Mouse (Mus musculus): ENCODE data around the gene Dok3. TPM values are rescaled to one million over a fixed set of nuclear protein-coding genes. Genes with fewer than 3 reads are reported as not detected.

Gene Dok3
- not detected for polyA plus RNA-seq (2014; fragmentation: Illumina TruSeq; extraction: RNeasy Lipid Tissue Mini Kit (QIAGEN cat#74804); ENCODE audit: low read depth, low replicate concordance)

GRCm38 (mm10) chr13:55529198-55529915 is at the start of gene Dok3:
Gene Dok3 (minus strand): TSS chr13:55529296.

GRCm38 (mm10) chr13:55573432-55573831 is 44.3 kb upstream of the Dok3 start, which contains the start of gene Tmed9:
Gene Tmed9 (plus strand): TSS chr13:55573732.

GRCm38 (mm10) chr13:55571027-55571751 is 42.1 kb upstream of the Dok3 start, which contains the start of gene Fam193b:
Gene Fam193b (minus strand): TSS chr13:55571120.

GRCm38 (mm10) chr13:55536194-55537175 is 7.4 kb upstream of the Dok3 start, which contains the start of gene Ddx41:
Gene Ddx41 (minus strand): TSS chr13:55536658.

GRCm38 (mm10) chr13:55513111-55513748 is 15.9 kb downstream of the Dok3 start, which contains the start of gene Pdlim7:
Gene Pdlim7 (minus strand): TSS chr13:55513676.

GRCm38 (mm10) chr13:55487578-55488498 is 41.3 kb downstream of the Dok3 start, which contains the start of gene Dbn1:
Gene Dbn1 (minus strand): TSS chr13:55488111.

Other genes starting within 250 kb of the Dok3 start
- 7.9 TPM for gene Prelid1, start 208.8 kb downstream of the Dok3 start, polyA plus RNA-seq (2014; fragmentation: Illumina TruSeq; extraction: RNeasy Lipid Tissue Mini Kit (QIAGEN cat#74804); ENCODE audit: low read depth, low replicate concordance)
- gene Rab24, start 207.3 kb downstream of the Dok3 start, polyA plus RNA-seq (2014; fragmentation: Illumina TruSeq; extraction: RNeasy Lipid Tissue Mini Kit (QIAGEN cat#74804); ENCODE audit: low read depth, low replicate concordance) = 10.7 TPM
- gene Mxd3, start 199.5 kb downstream of the Dok3 start, polyA plus RNA-seq (2014; fragmentation: Illumina TruSeq; extraction: RNeasy Lipid Tissue Mini Kit (QIAGEN cat#74804); ENCODE audit: low read depth, low replicate concordance) = not detected
- 45.9 TPM for gene Lman2, start 166.5 kb downstream of the Dok3 start, polyA plus RNA-seq (2014; fragmentation: Illumina TruSeq; extraction: RNeasy Lipid Tissue Mini Kit (QIAGEN cat#74804); ENCODE audit: low read depth, low replicate concordance)
- gene Rgs14, start 159.6 kb downstream of the Dok3 start, polyA plus RNA-seq (2014; fragmentation: Illumina TruSeq; extraction: RNeasy Lipid Tissue Mini Kit (QIAGEN cat#74804); ENCODE audit: low read depth, low replicate concordance) = not detected
- gene Slc34a1, start 131.1 kb downstream of the Dok3 start, polyA plus RNA-seq (2014; fragmentation: Illumina TruSeq; extraction: RNeasy Lipid Tissue Mini Kit (QIAGEN cat#74804); ENCODE audit: low read depth, low replicate concordance) = not detected
- gene Pfn3, start 114.1 kb downstream of the Dok3 start, polyA plus RNA-seq (2014; fragmentation: Illumina TruSeq; extraction: RNeasy Lipid Tissue Mini Kit (QIAGEN cat#74804); ENCODE audit: low read depth, low replicate concordance) = not detected
- not detected for gene F12, start 102.5 kb downstream of the Dok3 start, polyA plus RNA-seq (2014; fragmentation: Illumina TruSeq; extraction: RNeasy Lipid Tissue Mini Kit (QIAGEN cat#74804); ENCODE audit: low read depth, low replicate concordance)
- gene Grk6, start 84.2 kb downstream of the Dok3 start, polyA plus RNA-seq (2014; fragmentation: Illumina TruSeq; extraction: RNeasy Lipid Tissue Mini Kit (QIAGEN cat#74804); ENCODE audit: low read depth, low replicate concordance) = 7.3 TPM
- not detected for gene Prr7, start 65.0 kb downstream of the Dok3 start, polyA plus RNA-seq (2014; fragmentation: Illumina TruSeq; extraction: RNeasy Lipid Tissue Mini Kit (QIAGEN cat#74804); ENCODE audit: low read depth, low replicate concordance)
- gene Dbn1, start 41.2 kb downstream of the Dok3 start, polyA plus RNA-seq (2014; fragmentation: Illumina TruSeq; extraction: RNeasy Lipid Tissue Mini Kit (QIAGEN cat#74804); ENCODE audit: low read depth, low replicate concordance) = 1.9 TPM
- gene Pdlim7, start 15.6 kb downstream of the Dok3 start, polyA plus RNA-seq (2014; fragmentation: Illumina TruSeq; extraction: RNeasy Lipid Tissue Mini Kit (QIAGEN cat#74804); ENCODE audit: low read depth, low replicate concordance) = 0.17 TPM
- gene Ddx41, start 7.4 kb upstream of the Dok3 start, polyA plus RNA-seq (2014; fragmentation: Illumina TruSeq; extraction: RNeasy Lipid Tissue Mini Kit (QIAGEN cat#74804); ENCODE audit: low read depth, low replicate concordance) = 2.4 TPM
- 4.1 TPM for gene Fam193b, start 41.8 kb upstream of the Dok3 start, polyA plus RNA-seq (2014; fragmentation: Illumina TruSeq; extraction: RNeasy Lipid Tissue Mini Kit (QIAGEN cat#74804); ENCODE audit: low read depth, low replicate concordance)
- 86.5 TPM for gene Tmed9, start 44.4 kb upstream of the Dok3 start, polyA plus RNA-seq (2014; fragmentation: Illumina TruSeq; extraction: RNeasy Lipid Tissue Mini Kit (QIAGEN cat#74804); ENCODE audit: low read depth, low replicate concordance)
- 2.7 TPM for gene B4galt7, start 70.6 kb upstream of the Dok3 start, polyA plus RNA-seq (2014; fragmentation: Illumina TruSeq; extraction: RNeasy Lipid Tissue Mini Kit (QIAGEN cat#74804); ENCODE audit: low read depth, low replicate concordance)
- 48.3 TPM for gene Caml, start 93.7 kb upstream of the Dok3 start, polyA plus RNA-seq (2014; fragmentation: Illumina TruSeq; extraction: RNeasy Lipid Tissue Mini Kit (QIAGEN cat#74804); ENCODE audit: low read depth, low replicate concordance)
- gene Ddx46, start 105.7 kb upstream of the Dok3 start, polyA plus RNA-seq (2014; fragmentation: Illumina TruSeq; extraction: RNeasy Lipid Tissue Mini Kit (QIAGEN cat#74804); ENCODE audit: low read depth, low replicate concordance) = 69.3 TPM
- 189 TPM for gene B230219D22Rik, start 163.8 kb upstream of the Dok3 start, polyA plus RNA-seq (2014; fragmentation: Illumina TruSeq; extraction: RNeasy Lipid Tissue Mini Kit (QIAGEN cat#74804); ENCODE audit: low read depth, low replicate concordance)
- 150 TPM for gene Txndc15, start 185.4 kb upstream of the Dok3 start, polyA plus RNA-seq (2014; fragmentation: Illumina TruSeq; extraction: RNeasy Lipid Tissue Mini Kit (QIAGEN cat#74804); ENCODE audit: low read depth, low replicate concordance)
- 23.8 TPM for gene Pcbd2, start 198.1 kb upstream of the Dok3 start, polyA plus RNA-seq (2014; fragmentation: Illumina TruSeq; extraction: RNeasy Lipid Tissue Mini Kit (QIAGEN cat#74804); ENCODE audit: low read depth, low replicate concordance)

Data from adrenal gland, adult 10 weeks (tissue).